Mouse (Mus musculus): ENCODE results near the gene 2410137M14Rik. TPM values are rescaled to one million over a fixed set of nuclear protein-coding genes. Genes with fewer than 3 reads are reported as not detected.
"Not testable (repeated sequence)": the region's sequence is repeated elsewhere in the genome, so short reads cannot be mapped to it uniquely, and the experiment has no call there.

2410137M14Rik gene
- polyA plus RNA-seq, 1 experiment = 4.7 TPM

DNA sequence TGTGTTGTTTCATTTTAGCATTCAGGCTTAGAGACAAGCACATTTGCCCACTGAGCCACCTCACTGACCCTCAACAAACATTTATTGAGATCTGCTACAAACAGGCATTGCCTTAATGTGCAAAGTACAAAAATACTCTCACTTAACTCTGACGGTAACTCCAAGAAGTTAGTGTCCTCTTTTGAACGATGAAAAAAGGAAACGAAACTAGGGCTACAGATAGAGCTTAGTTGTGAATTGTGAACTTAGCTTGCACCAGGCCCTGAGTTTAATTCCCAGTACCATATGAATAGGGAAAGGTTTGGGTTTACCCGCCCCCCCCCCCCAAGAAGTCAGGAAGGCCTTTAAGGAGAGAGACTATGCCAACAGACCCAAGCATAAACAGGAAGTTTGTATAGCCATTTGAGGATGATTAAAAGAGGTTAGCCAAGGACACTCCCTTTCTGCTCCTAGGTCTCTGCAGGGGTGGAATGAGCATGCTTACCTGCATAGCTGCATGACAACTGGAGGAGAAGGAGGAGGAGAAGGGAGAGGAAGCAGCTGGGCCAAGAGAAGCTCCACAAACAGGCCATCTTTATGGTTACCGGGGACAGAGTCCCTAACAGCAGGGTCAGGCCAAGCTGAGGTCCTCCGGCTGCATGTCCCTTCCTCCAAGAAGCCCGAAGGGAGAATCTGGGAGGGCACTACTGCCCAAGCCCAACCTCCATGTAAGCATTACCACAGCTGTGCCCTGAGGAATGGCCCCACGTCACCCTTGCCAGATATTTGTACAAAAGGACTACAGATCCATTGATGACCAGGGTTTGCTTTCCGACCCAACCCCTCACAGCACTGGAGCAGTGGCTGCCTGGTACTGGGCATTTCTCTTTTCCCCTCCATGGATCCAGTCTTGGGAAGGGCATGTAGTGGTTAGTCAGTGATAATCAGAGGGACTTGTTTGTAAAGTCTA is 41.9 kb upstream of the 2410137M14Rik start, which contains the start of gene Mog:
Gene Mog (minus strand): TSS at position 771 of the 949 bp plus-strand sequence.
- Histone ChIP-seq H3K27ac (ENCODE audit: insufficient read depth, low read length) (peak within 1 kb of the TSS; percentile 52), H3K9ac (ENCODE audit: low read depth, poor library complexity, severe bottlenecking) (no peak within 1 kb of the TSS)
- TF ChIP-seq POLR2A (IDR thresholded peaks at IDR 0.05; ENCODE audit: insufficient read depth, low read length) (no peak), EP300 (IDR thresholded peaks at IDR 0.05; ENCODE audit: insufficient read depth, low read depth, low read length) (0 out of 2 replicates have a peak, but pooled peaks have one; percentile 66), CTCF (IDR thresholded peaks at IDR 0.05; ENCODE audit: low read depth, low read length) (no peak)

DNA sequence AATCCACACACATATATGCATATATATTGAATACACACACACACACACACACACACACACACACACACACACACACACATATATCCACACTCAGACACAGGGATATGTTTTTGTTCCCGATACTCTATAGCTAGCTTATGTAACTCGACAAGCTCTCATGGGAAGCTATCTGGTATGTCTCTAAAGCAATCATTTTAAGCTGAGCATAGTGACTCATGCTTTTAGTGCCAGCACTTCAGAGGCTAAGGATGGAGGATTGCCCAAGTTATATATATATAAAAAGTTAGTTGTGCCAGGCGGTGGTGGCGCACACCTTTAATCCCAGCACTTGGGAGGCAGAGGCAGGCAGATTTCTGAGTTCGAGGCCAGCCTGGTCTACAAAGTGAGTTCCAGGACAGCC is 38.2 kb upstream of the 2410137M14Rik start:
- H3K27ac ChIP-seq (ENCODE audit: insufficient read depth, low read length); H3K4me3 ChIP-seq (ENCODE audit: low read depth, low read length); H3K36me3 ChIP-seq (ENCODE audit: control insufficient read depth, insufficient read depth, low read length, poor library complexity, severe bottlenecking); H3K27me3 ChIP-seq (ENCODE audit: control insufficient read depth, insufficient read depth, low read length, poor library complexity, severe bottlenecking); H3K4me1 ChIP-seq (ENCODE audit: control insufficient read depth, insufficient read depth, low read length); H3K9me3 ChIP-seq (replicated peaks; ENCODE audit: control insufficient read depth, insufficient read depth, low read length, poor library complexity, severe bottlenecking); H3K9ac ChIP-seq (ENCODE audit: low read depth, poor library complexity, severe bottlenecking): not testable (repeated sequence)

More for the DNA sequence above, 41.9 kb upstream of the 2410137M14Rik start, which contains the start of gene Mog:
- Histone ChIP-seq H3K36me3 (ENCODE audit: control insufficient read depth, insufficient read depth, low read length, poor library complexity, severe bottlenecking) (no peaks in the 10 kb centered on the region), H3K27me3 (ENCODE audit: control insufficient read depth, insufficient read depth, low read length, poor library complexity, severe bottlenecking) (no peaks in the 10 kb centered on the region), H3K4me1 (ENCODE audit: control insufficient read depth, insufficient read depth, low read length) (peaks cover 11% of the 10 kb centered on the region), H3K4me3 (ENCODE audit: low read depth, low read length) (peak within 1 kb of the TSS; percentile 7; the same call in 1 of the 2 replicates), H3K9me3 (replicated peaks; ENCODE audit: control insufficient read depth, insufficient read depth, low read length, poor library complexity, severe bottlenecking) (no peaks in the 10 kb centered on the region)

DNA sequence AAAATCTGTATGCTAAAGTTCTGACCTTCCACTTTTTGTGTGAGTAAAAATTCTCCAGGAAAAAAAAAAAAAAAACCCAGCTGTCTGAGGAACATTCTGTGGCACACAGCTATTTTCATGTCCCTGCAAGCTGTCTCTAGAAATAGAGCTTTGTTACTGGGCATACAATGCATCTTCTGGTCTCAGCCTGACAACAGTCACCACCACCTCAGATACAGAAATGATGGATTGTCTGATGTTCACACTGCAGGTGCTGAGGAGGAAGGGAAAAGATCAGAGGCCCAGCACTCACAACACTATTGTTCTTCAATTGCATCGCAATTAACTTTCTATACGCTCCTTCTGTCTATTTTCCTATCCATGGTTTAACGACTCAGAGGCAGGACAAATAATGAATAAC is 37.3 kb upstream of the 2410137M14Rik start:
- Histone ChIP-seq H3K9ac (ENCODE audit: low read depth, poor library complexity, severe bottlenecking) (no peak overlapping the region), H3K27ac (ENCODE audit: insufficient read depth, low read length) (peak overlapping the region; percentile 22; the same call in 1 of the 2 replicates), H3K36me3 (ENCODE audit: control insufficient read depth, insufficient read depth, low read length, poor library complexity, severe bottlenecking) (no peaks in the 10 kb centered on the region), H3K27me3 (ENCODE audit: control insufficient read depth, insufficient read depth, low read length, poor library complexity, severe bottlenecking) (no peaks in the 10 kb centered on the region), H3K4me1 (ENCODE audit: control insufficient read depth, insufficient read depth, low read length) (peaks cover 6% of the 10 kb centered on the region), H3K4me3 (ENCODE audit: low read depth, low read length) (no peak overlapping the region), H3K9me3 (replicated peaks; ENCODE audit: control insufficient read depth, insufficient read depth, low read length, poor library complexity, severe bottlenecking) (no peaks in the 10 kb centered on the region)
- TF ChIP-seq POLR2A (IDR thresholded peaks at IDR 0.05; ENCODE audit: insufficient read depth, low read length) (no peak), CTCF (IDR thresholded peaks at IDR 0.05; ENCODE audit: low read depth, low read length) (no peak), EP300 (IDR thresholded peaks at IDR 0.05; ENCODE audit: insufficient read depth, low read depth, low read length) (no peak)

DNA sequence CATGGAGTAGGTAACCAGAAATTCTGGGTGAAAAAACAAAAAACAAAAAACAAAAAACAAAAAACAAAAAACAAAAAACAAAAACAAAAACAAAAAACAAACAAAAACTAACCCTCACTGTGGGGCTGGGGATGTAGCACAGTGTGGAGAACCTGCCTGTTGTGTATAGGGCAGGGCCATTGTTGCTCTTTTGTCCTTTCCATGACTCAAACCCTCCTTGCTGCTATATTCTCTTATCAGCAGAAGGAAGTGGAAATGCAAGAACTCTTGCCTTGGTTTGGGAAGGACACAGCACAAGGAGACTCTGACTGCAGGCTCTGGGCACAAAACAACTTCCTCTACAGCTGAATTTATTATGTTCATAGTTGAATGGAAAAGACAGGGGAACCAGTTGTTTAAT is 35.3 kb upstream of the 2410137M14Rik start:
- TF ChIP-seq EP300 (IDR thresholded peaks at IDR 0.05; ENCODE audit: insufficient read depth, low read depth, low read length) = no peak
- no peak for TF ChIP-seq CTCF (IDR thresholded peaks at IDR 0.05; ENCODE audit: low read depth, low read length)
- no peak for TF ChIP-seq POLR2A (IDR thresholded peaks at IDR 0.05; ENCODE audit: insufficient read depth, low read length)
- Histone ChIP-seq H3K9ac (ENCODE audit: low read depth, poor library complexity, severe bottlenecking) (no peak overlapping the region), H3K9me3 (replicated peaks; ENCODE audit: control insufficient read depth, insufficient read depth, low read length, poor library complexity, severe bottlenecking) (no peaks in the 10 kb centered on the region), H3K4me1 (ENCODE audit: control insufficient read depth, insufficient read depth, low read length) (no peaks in the 10 kb centered on the region), H3K4me3 (ENCODE audit: low read depth, low read length) (no peak overlapping the region), H3K27me3 (ENCODE audit: control insufficient read depth, insufficient read depth, low read length, poor library complexity, severe bottlenecking) (no peaks in the 10 kb centered on the region), H3K36me3 (ENCODE audit: control insufficient read depth, insufficient read depth, low read length, poor library complexity, severe bottlenecking) (no peaks in the 10 kb centered on the region), H3K27ac (ENCODE audit: insufficient read depth, low read length) (no peak overlapping the region)

DNA sequence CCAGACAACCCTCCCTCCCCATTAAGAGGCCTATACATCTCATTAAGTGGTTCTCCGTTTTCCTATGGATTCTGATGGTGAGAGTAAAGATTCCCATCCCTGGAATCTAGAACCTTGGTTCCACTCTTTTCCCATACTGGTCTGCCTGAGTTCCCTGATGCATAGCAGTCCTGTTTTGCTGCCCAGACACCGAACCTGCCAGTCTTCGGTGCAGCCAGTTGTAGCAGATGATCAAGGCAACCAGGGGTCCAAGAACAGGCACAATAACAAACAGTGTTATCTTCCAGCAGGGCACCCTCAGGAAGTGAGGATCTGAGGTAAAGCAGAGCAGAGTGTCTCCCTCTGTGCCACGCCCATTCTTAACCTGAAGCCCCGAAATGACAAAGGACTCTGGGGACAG is 31.1 kb upstream of the 2410137M14Rik start:
- Histone ChIP-seq H3K4me3 (ENCODE audit: low read depth, low read length) (no peak overlapping the region), H3K4me1 (ENCODE audit: control insufficient read depth, insufficient read depth, low read length) (no peaks in the 10 kb centered on the region), H3K27me3 (ENCODE audit: control insufficient read depth, insufficient read depth, low read length, poor library complexity, severe bottlenecking) (no peaks in the 10 kb centered on the region), H3K9me3 (replicated peaks; ENCODE audit: control insufficient read depth, insufficient read depth, low read length, poor library complexity, severe bottlenecking) (no peaks in the 10 kb centered on the region), H3K9ac (ENCODE audit: low read depth, poor library complexity, severe bottlenecking) (no peak overlapping the region), H3K36me3 (ENCODE audit: control insufficient read depth, insufficient read depth, low read length, poor library complexity, severe bottlenecking) (peaks cover 40% of the 10 kb centered on the region), H3K27ac (ENCODE audit: insufficient read depth, low read length) (peak overlapping the region; percentile 30)
- TF ChIP-seq EP300 (IDR thresholded peaks at IDR 0.05; ENCODE audit: insufficient read depth, low read depth, low read length) (no peak), POLR2A (IDR thresholded peaks at IDR 0.05; ENCODE audit: insufficient read depth, low read length) (no peak), CTCF (IDR thresholded peaks at IDR 0.05; ENCODE audit: low read depth, low read length) (no peak)

DNA sequence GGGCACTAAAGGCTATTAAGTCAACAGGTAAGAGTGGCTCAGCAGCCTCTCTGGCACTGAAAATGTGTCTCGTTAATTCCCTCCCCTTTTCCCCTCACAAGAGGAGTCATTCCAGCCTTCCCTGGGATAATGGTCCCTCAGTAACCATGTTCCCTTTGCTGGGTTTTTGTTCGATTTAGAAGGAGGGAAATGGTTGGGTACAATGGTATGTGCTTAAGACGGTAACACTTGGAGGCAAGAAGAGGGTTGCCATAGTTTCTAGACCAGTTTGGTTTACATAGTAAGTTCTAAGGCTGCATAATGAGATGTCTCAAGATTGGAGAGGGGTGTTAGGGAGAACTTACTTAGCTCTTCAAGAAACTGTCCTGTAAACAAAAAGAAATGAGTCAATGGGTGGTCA is 30.7 kb upstream of the 2410137M14Rik start:
- TF ChIP-seq POLR2A (IDR thresholded peaks at IDR 0.05; ENCODE audit: insufficient read depth, low read length) (no peak), EP300 (IDR thresholded peaks at IDR 0.05; ENCODE audit: insufficient read depth, low read depth, low read length) (no peak), CTCF (IDR thresholded peaks at IDR 0.05; ENCODE audit: low read depth, low read length) (no peak)
- Histone ChIP-seq H3K36me3 (ENCODE audit: control insufficient read depth, insufficient read depth, low read length, poor library complexity, severe bottlenecking) (peaks cover 45% of the 10 kb centered on the region), H3K9me3 (replicated peaks; ENCODE audit: control insufficient read depth, insufficient read depth, low read length, poor library complexity, severe bottlenecking) (no peaks in the 10 kb centered on the region), H3K9ac (ENCODE audit: low read depth, poor library complexity, severe bottlenecking) (no peak overlapping the region), H3K27me3 (ENCODE audit: control insufficient read depth, insufficient read depth, low read length, poor library complexity, severe bottlenecking) (no peaks in the 10 kb centered on the region), H3K27ac (ENCODE audit: insufficient read depth, low read length) (peak overlapping the region; percentile 45), H3K4me1 (ENCODE audit: control insufficient read depth, insufficient read depth, low read length) (no peaks in the 10 kb centered on the region), H3K4me3 (ENCODE audit: low read depth, low read length) (no peak overlapping the region)

All from ES-Bruce4 (cell line).